Mouse (Mus musculus) CH12.LX (cell line): ENCODE data around the gene Lamc1.

ENCODE experiments used
- CTCF ChIP-seq, 2 experiments: IDR thresholded peaks in 1 of 2; conservative IDR thresholded peaks in 1 of 2; 2 replicates each; pipeline ENCODE4 v1.5.1; 2011 to 2012; ENCODE audit warnings: low read depth in 2 of 2, low read length in 2 of 2, improper control_type of control experiment in 1 of 2, inconsistent platforms in 1 of 2, mild to moderate bottlenecking in 1 of 2, moderate library complexity in 1 of 2
- GABPA ChIP-seq: IDR thresholded peaks from 2 replicates; pipeline ENCODE4 v1.6.1; 2012; ENCODE audit warnings: low read depth, low read length, improper control_type of control experiment, inconsistent platforms; ENCODE audit not compliant: insufficient replicate concordance
- NRF1 ChIP-seq: IDR thresholded peaks from 2 replicates; pipeline ENCODE4 v1.6.1; 2014; ENCODE audit warnings: low read depth, mild to moderate bottlenecking, inconsistent platforms, low read length, improper control_type of control experiment, moderate library complexity
- POLR2A ChIP-seq: IDR thresholded peaks from 2 replicates; pipeline ENCODE4 v1.6.1; 2011; ENCODE audit warnings: low read depth, mild to moderate bottlenecking, improper control_type of control experiment, low read length
- USF1 ChIP-seq: IDR thresholded peaks from 2 replicates; pipeline ENCODE4 v1.6.1; 2014; ENCODE audit warnings: low read depth, mild to moderate bottlenecking, inconsistent platforms, low read length, improper control_type of control experiment

GRCm38 (mm10) chr1:153292892-153293291, 39.7 kb downstream of the Lamc1 start:
- TF ChIP-seq USF1 (no peak), GABPA (no peak), NRF1 (no peak), CTCF (conservative IDR thresholded peaks at IDR 0.05 in 1 of 2, IDR thresholded peaks at IDR 0.05 in 1 of 2; ENCODE audit: low read depth in 2 of 2, low read length in 2 of 2) (no peak), POLR2A (no peak)
